Mouse (Mus musculus): ENCODE data around the gene Kcnma1. TPM values are rescaled to one million over a fixed set of nuclear protein-coding genes. Genes with fewer than 3 reads are reported as not detected.

Kcnma1 gene
- total RNA-seq, 2 experiments from 2014 or later: not detected

GRCm38 (mm10) chr14:23982205-23982604 is 32.1 kb downstream of the Kcnma1 start:
- no peak for ATAC-seq (replicated peaks; ENCODE audit: poor library complexity, severe bottlenecking)

- no peak for ATAC-seq (replicated peaks; ENCODE audit: poor library complexity, severe bottlenecking)
Measured at GRCm38 (mm10) chr14:23974685-23975084, 39.6 kb downstream of the Kcnma1 start.

- ATAC-seq (replicated peaks; ENCODE audit: poor library complexity, severe bottlenecking): no peak
Measured at GRCm38 (mm10) chr14:23966471-23966870, 47.8 kb downstream of the Kcnma1 start.

- ATAC-seq (replicated peaks; ENCODE audit: poor library complexity, severe bottlenecking): no peak
Measured at GRCm38 (mm10) chr14:23959061-23959460, 55.2 kb downstream of the Kcnma1 start.

- ATAC-seq (replicated peaks; ENCODE audit: poor library complexity, severe bottlenecking): no peak
Measured at GRCm38 (mm10) chr14:23957270-23957669, 57.0 kb downstream of the Kcnma1 start.

- no peak for ATAC-seq (replicated peaks; ENCODE audit: poor library complexity, severe bottlenecking)
Measured at GRCm38 (mm10) chr14:23943876-23944275, 70.4 kb downstream of the Kcnma1 start.

- ATAC-seq (replicated peaks; ENCODE audit: poor library complexity, severe bottlenecking): no peak
Measured at GRCm38 (mm10) chr14:23943152-23943551, 71.1 kb downstream of the Kcnma1 start.

- ATAC-seq (replicated peaks; ENCODE audit: poor library complexity, severe bottlenecking): no peak
Measured at GRCm38 (mm10) chr14:23942103-23942502, 72.2 kb downstream of the Kcnma1 start.

- no peak for ATAC-seq (replicated peaks; ENCODE audit: poor library complexity, severe bottlenecking)
Measured at GRCm38 (mm10) chr14:23935016-23935415, 79.3 kb downstream of the Kcnma1 start.

GRCm38 (mm10) chr14:23931671-23932071 is 82.6 kb downstream of the Kcnma1 start:
- no peak for ATAC-seq (replicated peaks; ENCODE audit: poor library complexity, severe bottlenecking)

GRCm38 (mm10) chr14:23929168-23929567 is 85.1 kb downstream of the Kcnma1 start:
- no peak for ATAC-seq (replicated peaks; ENCODE audit: poor library complexity, severe bottlenecking)

GRCm38 (mm10) chr14:23923356-23923755 is 90.9 kb downstream of the Kcnma1 start:
- ATAC-seq (replicated peaks; ENCODE audit: poor library complexity, severe bottlenecking): no peak

GRCm38 (mm10) chr14:23922755-23923154 is 91.5 kb downstream of the Kcnma1 start:
- no peak for ATAC-seq (replicated peaks; ENCODE audit: poor library complexity, severe bottlenecking)

GRCm38 (mm10) chr14:23911108-23911629 is 103.1 kb downstream of the Kcnma1 start:
- ATAC-seq (replicated peaks; ENCODE audit: poor library complexity, severe bottlenecking): no peak

- ATAC-seq (replicated peaks; ENCODE audit: poor library complexity, severe bottlenecking): no peak
Measured at GRCm38 (mm10) chr14:23908564-23908963, 105.7 kb downstream of the Kcnma1 start.

- no peak for ATAC-seq (replicated peaks; ENCODE audit: poor library complexity, severe bottlenecking)
Measured at GRCm38 (mm10) chr14:23902636-23903279, 111.5 kb downstream of the Kcnma1 start.

- no peak for ATAC-seq (replicated peaks; ENCODE audit: poor library complexity, severe bottlenecking)
Measured at GRCm38 (mm10) chr14:23899462-23899861, 114.8 kb downstream of the Kcnma1 start.

- ATAC-seq (replicated peaks; ENCODE audit: poor library complexity, severe bottlenecking): no peak
Measured at GRCm38 (mm10) chr14:23897815-23898214, 116.5 kb downstream of the Kcnma1 start.

- no peak for ATAC-seq (replicated peaks; ENCODE audit: poor library complexity, severe bottlenecking)
Measured at GRCm38 (mm10) chr14:23896036-23896435, 118.3 kb downstream of the Kcnma1 start.

GRCm38 (mm10) chr14:23886112-23886511 is 128.2 kb downstream of the Kcnma1 start:
- ATAC-seq (replicated peaks; ENCODE audit: poor library complexity, severe bottlenecking): no peak

GRCm38 (mm10) chr14:23885539-23885938 is 128.8 kb downstream of the Kcnma1 start:
- ATAC-seq (replicated peaks; ENCODE audit: poor library complexity, severe bottlenecking): no peak

GRCm38 (mm10) chr14:23885071-23885470 is 129.2 kb downstream of the Kcnma1 start:
- ATAC-seq (replicated peaks; ENCODE audit: poor library complexity, severe bottlenecking): no peak
